Mouse (Mus musculus) small intestine, adult 2 months (tissue): ENCODE measurements around the gene Tle2. TPM values are rescaled to one million over a fixed set of nuclear protein-coding genes. Genes with fewer than 3 reads are reported as not detected.

Experiments used
- H3K27ac ChIP-seq: fragments of 200-500 bp; 2 replicates; pipeline ENCODE4 v1.5.1; 2012; ENCODE audit warnings: low read depth, low read length, control low read depth, inconsistent platforms; ENCODE audit not compliant: insufficient read depth
- H3K27me3 ChIP-seq: fragments of 200-500 bp; 2 replicates; pipeline ENCODE4 v1.6.1; 2012; ENCODE audit warnings: mild to moderate bottlenecking, moderate library complexity, low read length, inconsistent platforms; ENCODE audit not compliant: control insufficient read depth, insufficient read depth
- H3K36me3 ChIP-seq: fragments of 200-500 bp; 2 replicates; pipeline ENCODE4 v1.6.1; 2012; ENCODE audit warnings: mild to moderate bottlenecking, low read length, control low read depth, inconsistent platforms; ENCODE audit not compliant: control insufficient read depth, insufficient read depth
- H3K4me1 ChIP-seq: fragments of 200-500 bp; 2 replicates; pipeline ENCODE4 v1.6.1; 2012; ENCODE audit warnings: low read length, inconsistent platforms, mixed read lengths; ENCODE audit not compliant: control insufficient read depth, insufficient read depth, insufficient read length
- H3K4me3 ChIP-seq: fragments of 200-500 bp; 2 replicates; pipeline ENCODE4 v1.5.1; 2012; ENCODE audit warnings: low read depth, mild to moderate bottlenecking, control low read depth, inconsistent platforms, low read length, moderate library complexity
- CTCF ChIP-seq: fragments of 200-500 bp; IDR thresholded peaks from 2 replicates; pipeline ENCODE4 v1.5.1; 2012; ENCODE audit warnings: low read depth, mild to moderate bottlenecking, control low read depth, inconsistent platforms, low read length, moderate library complexity, mixed read lengths; ENCODE audit not compliant: insufficient replicate concordance, insufficient read length; ENCODE audit errors: extremely low read depth
- POLR2A ChIP-seq: fragments of 200-500 bp; IDR thresholded peaks from 2 replicates; pipeline ENCODE4 v1.6.1; 2012; ENCODE audit warnings: low read depth, mild to moderate bottlenecking, control low read depth, inconsistent platforms, low read length, moderate library complexity
- WGBS: fragments of 180-500 bp; shearing (Covaris S2); methylation state at CpG from one replicate; pipeline ENCODE4 v1.1.7; 2018; 5-methylcytosine and 5-hydroxymethylcytosine counted together
- polyA plus RNA-seq: library from polyadenylated mRNA; depleted of rRNA; stranded (reverse); fragments of >200 nt; gene quantifications from 2 replicates; pipeline ENCODE4 v1.2.3, GENCODE M21; 2012

Gene Tle2
- polyA plus RNA-seq, 1 experiment, result 17.8 TPM

GRCm38 (mm10) chr10:81579967-81580366, 5.6 kb downstream of the Tle2 start:
- Histone ChIP-seq H3K27ac (no peak overlapping the region), H3K27me3 (peaks cover 5% of the 10 kb centered on the region), H3K4me3 (no peak overlapping the region), H3K36me3 (no peaks in the 10 kb centered on the region), H3K4me1 (peaks cover 5% of the 10 kb centered on the region)
- TF ChIP-seq CTCF (no peak), POLR2A (no peak)
- 61% methylated on average over 4 of the region's 4 CpGs for WGBS

GRCm38 (mm10) chr10:81580441-81581070, 6.2 kb downstream of the Tle2 start:
- Histone ChIP-seq H3K36me3 (no peaks in the 10 kb centered on the region), H3K27me3 (no peaks in the 10 kb centered on the region), H3K27ac (no peak overlapping the region), H3K4me3 (peak overlapping the region; percentile 2; the same call in 1 of the 2 replicates), H3K4me1 (peaks cover 2% of the 10 kb centered on the region; the same call in 1 of the 2 replicates)
- WGBS, result 64% methylated on average over 25 of the region's 25 CpGs
- TF ChIP-seq CTCF (no peak), POLR2A (no peak)

- Histone ChIP-seq H3K27me3 (no peaks in the 10 kb centered on the region), H3K4me1 (peaks cover 1% of the 10 kb centered on the region; the same call in 1 of the 2 replicates), H3K36me3 (no peaks in the 10 kb centered on the region), H3K4me3 (no peak overlapping the region), H3K27ac (no peak overlapping the region)
- 74% methylated on average over 6 of the region's 6 CpGs for WGBS
- no peak for TF ChIP-seq POLR2A
- TF ChIP-seq CTCF, result no peak
Observed at GRCm38 (mm10) chr10:81583347-81583746, 9.0 kb downstream of the Tle2 start.

GRCm38 (mm10) chr10:81588739-81589138, 14.4 kb downstream of the Tle2 start:
- no peaks in the 10 kb centered on the region for H3K4me1 ChIP-seq
- 82% methylated on average over 7 of the region's 7 CpGs for WGBS
- no peak overlapping the region for H3K4me3 ChIP-seq
- H3K27ac ChIP-seq, result no peak overlapping the region
- TF ChIP-seq CTCF, result no peak
- TF ChIP-seq POLR2A, result no peak
- no peaks in the 10 kb centered on the region for H3K36me3 ChIP-seq
- H3K27me3 ChIP-seq, result no peaks in the 10 kb centered on the region

GRCm38 (mm10) chr10:81591846-81592245, 17.5 kb downstream of the Tle2 start:
- WGBS, result 39% methylated on average over 9 of the region's 9 CpGs
- Histone ChIP-seq H3K27me3 (no peaks in the 10 kb centered on the region), H3K4me1 (peaks cover 4% of the 10 kb centered on the region; the same call in 1 of the 2 replicates), H3K27ac (no peak overlapping the region), H3K4me3 (no peak overlapping the region), H3K36me3 (no peaks in the 10 kb centered on the region)
- TF ChIP-seq POLR2A, result no peak
- TF ChIP-seq CTCF, result no peak

- H3K4me1 ChIP-seq, result peaks cover 8% of the 10 kb centered on the region; the same call in 1 of the 2 replicates
- TF ChIP-seq CTCF, result no peak
- no peak for TF ChIP-seq POLR2A
- no peak overlapping the region for H3K4me3 ChIP-seq
- H3K36me3 ChIP-seq, result no peaks in the 10 kb centered on the region
- H3K27ac ChIP-seq, result no peak overlapping the region
- 75% methylated on average over 7 of the region's 7 CpGs for WGBS
- no peaks in the 10 kb centered on the region for H3K27me3 ChIP-seq
Observed at GRCm38 (mm10) chr10:81592631-81593030, 18.3 kb downstream of the Tle2 start.

GRCm38 (mm10) chr10:81593223-81593622, 18.9 kb downstream of the Tle2 start:
- TF ChIP-seq CTCF (no peak), POLR2A (no peak)
- Histone ChIP-seq H3K27me3 (no peaks in the 10 kb centered on the region), H3K4me3 (no peak overlapping the region), H3K36me3 (no peaks in the 10 kb centered on the region), H3K27ac (no peak overlapping the region), H3K4me1 (peaks cover 8% of the 10 kb centered on the region; the same call in 1 of the 2 replicates)
- WGBS, result 65% methylated on average over 4 of the region's 4 CpGs
